Mouse (Mus musculus): ENCODE data around the gene Grin2d.

Grin2d gene

DNA sequence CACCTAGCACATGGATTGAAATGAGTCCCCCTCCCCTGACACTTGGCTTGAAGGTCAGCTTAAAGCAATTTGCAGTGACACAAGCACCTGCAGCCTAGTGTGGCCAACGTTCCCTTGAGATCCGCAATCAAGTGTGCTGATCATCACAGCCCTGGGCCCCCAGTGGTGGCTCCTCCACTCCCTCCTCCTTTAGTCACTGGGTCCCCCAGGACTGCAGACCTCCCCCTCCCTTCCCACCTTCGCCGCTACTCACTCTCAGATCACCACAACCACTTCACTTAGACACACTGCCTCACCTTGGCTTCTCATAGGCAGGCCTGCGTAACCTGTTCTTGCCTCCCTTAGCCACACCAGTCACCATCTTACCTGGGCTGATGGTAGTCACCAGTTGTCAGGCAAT, 72.2 kb downstream of the Grin2d start:
- DNase-seq (ENCODE audit: low spot score) = no peak

DNA sequence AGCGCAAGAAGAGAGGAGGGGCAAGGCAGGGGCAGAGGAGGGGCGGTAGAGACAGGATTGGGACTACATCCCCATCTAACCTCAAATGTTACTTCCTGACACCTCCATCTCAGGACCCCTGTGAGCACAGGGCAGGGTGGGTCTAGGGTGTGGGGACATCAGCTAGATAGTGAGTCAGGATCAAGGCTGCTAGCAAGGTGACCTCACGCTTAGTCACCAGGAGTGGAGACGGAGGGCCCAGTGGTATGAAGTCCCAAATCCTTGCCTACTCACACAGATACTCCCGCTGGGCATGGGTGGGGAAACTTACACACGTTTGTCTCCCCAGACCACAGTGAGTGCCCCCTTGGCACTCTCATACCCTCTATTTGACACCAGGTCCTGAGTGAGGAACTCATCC, 75.6 kb downstream of the Grin2d start:
- no peak for DNase-seq (ENCODE audit: low spot score)

DNA sequence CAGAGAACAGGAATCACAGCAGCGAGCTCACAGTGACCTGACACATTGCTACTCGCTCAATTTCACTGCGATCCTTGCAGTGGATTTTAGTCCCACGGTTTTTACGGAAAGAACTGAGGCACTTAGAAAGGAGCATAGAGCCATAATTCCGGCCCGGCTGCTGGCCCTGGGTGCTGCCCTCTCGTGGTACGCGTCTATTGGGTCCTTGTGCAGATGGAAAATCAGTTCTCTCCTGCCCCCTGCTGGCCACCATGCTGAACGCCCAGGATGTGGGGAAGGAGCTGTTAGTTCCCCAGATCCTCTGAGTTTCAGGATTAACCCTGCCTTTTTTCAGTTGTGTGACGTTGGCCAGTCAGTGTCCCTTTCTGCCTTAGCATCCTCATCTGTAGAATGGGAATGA, 76.8 kb downstream of the Grin2d start:
- DNase-seq (ENCODE audit: low spot score) = peak; percentile 82

DNA sequence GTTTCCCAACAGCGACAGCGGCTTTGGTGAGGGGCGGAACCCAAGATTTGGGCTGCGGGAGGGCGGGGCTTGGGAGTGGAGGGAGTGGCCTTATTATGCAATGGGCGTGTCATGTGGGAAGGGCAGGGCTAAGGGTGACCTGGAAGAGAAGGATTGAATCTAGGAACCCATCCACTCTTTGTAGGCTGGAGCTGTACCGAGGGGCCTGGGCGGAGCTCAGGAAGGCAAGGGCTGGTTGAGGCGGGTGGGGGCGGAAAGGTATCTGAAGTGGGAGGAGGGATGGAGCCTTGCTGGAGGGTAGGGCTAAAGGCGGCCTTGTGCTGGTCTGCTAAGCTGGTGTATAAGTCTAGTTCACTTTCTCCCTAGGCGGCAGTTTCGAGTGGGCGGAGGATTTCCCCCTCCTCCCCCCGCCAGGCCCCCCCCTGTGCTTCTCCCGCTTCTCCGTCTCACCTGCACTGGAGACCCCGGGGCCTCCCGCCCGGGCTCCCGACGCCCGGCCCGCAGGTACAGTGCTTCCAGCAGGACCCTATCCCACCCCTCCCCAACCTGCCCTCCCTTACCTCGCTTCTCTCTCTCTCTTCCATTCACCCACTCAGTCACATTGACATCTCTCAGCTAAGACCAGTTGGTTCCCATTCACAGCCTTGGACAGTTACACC, 77.5 kb downstream of the Grin2d start:
- DNase-seq (ENCODE audit: low spot score) = no peak

DNA sequence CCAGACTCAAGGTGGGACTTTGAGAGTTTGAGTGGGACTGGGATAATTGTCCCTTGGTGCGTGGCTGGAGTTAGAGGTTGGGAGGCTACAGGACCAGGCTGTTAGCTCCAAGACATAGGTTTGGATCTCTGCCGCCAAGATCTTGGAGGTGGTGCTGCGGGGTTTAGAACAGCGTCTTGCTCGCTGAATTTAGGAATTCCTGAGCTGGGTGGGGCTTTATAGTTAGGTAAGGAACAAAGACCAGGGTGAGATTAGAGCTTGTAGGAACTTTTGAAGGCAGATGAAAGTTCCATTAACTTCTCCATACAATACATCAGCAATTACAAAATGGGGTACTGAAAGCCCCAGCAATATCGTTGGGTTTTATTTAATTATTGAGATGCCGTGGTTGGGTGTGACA, 78.2 kb downstream of the Grin2d start:
- DNase-seq (ENCODE audit: low spot score) = no peak

DNA sequence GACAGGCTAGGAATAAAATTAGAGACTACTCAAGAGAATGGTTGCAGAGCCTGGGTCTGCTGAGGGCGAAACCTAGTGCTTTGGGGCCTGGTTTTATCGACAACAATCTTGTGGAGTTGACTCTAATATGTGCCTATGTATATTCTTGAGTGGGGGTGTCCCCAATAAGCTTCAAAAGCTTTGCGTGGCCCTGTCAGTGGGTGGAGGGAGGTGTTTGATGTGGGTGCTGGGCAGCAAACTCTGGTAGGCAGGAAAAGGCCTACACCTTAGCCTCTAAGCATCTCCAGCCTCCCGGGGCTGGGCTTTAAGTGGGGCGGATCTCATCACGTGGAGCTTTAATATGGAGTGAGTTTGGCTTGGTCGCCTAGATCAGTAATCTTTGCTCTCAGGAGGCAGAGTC, 79.2 kb downstream of the Grin2d start:
- DNase-seq (ENCODE audit: low spot score) = no peak

DNA sequence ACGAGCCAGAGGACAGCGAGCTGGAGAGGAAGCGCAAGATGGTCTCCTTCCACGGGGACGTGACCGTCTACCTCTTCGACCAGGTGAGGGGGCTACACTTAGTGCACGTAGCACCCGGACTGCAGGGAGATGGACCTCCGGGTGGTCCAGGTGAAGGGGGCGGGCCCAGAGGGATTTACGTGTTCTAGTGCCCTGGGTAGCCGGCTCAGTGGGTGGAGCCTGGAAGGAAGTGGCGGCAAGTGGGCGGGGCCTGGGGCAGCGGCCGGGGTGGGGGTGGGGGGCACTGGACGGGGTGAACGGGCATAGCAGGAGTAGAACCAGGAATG, 79.7 kb downstream of the Grin2d start:
- no peak for DNase-seq (ENCODE audit: low spot score)

DNA sequence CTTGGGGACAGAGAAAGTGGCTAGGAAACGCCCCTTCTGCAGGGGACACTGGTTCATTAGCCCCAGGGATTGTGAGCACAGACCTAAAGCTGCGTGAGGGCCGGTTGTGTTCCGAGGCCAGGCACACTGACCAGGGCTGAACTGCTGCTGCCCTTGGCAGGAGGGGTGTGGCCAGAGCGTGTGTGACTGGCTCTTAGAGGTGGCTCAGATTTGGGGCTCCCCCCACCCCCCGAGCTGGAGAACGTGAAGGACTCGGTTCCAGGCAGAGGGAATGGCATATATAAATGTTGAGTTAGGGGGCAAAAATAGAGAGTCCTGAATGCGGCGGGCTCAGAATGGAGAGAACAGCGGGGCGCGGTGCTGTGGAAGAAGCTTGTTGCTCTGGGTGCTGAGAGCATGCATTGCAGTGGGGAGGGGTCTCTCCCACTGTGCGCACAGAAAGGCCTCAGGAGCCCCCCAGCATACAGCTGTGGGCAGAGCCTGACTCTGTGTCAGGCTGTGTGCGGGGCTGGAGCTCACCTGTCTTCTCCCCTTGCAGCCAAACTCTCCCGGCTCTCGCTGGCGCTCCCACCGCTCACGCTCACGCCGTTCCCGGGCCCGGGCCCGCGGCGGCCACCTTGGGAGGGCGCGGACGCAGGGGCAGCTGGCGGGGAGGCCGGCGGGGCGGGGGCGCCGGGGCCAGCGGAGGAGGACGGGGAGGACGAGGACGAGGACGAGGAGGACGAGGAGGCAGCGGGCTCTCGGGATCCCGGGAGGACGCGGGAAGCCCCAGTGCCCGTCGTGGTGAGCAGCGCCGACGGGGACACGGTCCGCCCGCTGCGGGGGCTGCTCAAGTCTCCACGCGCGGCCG, 80.3 kb downstream of the Grin2d start:
- DNase-seq (ENCODE audit: low spot score) = no peak

DNA sequence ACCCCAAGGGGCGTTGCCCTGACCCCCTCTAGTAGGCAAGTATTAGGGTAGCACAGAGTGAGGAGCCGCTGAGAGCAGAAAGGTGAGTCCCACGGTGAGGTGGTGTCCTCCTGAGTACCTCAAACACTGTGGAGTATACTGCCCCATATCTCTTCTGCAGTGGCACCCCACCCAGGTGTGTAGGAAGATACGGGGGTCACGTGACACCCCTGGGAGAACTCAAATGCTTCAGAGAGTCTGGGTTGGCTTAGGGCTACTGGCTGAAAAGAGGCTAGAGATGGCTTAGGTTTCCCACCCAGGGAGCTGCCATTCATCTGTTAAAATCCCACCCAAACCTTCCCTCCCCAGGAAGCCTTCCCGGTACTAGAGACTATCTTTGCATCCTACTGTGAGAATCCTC, 81.2 kb downstream of the Grin2d start:
- no peak for DNase-seq (ENCODE audit: low spot score)

DNA sequence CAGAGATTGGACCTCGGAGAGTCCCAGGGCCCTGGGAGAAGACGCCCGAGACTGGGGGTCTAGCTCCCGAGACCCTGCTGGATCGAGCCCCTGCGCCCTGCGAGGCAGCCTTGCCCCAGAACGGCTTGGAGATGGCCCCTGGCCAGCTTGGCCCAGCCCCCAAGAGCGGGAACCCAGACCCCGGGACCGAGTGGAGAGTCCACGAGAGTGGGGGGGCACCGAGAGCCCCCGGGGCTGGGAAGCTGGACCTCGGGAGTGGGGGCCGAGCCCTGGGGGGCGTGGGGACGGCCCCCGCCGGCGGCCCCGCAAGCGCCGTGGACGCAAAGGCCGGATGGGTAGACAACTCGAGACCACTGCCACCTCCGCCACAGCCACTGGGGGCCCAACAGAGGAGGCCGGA, 83.2 kb downstream of the Grin2d start:
- no peak for DNase-seq (ENCODE audit: low spot score)

DNA sequence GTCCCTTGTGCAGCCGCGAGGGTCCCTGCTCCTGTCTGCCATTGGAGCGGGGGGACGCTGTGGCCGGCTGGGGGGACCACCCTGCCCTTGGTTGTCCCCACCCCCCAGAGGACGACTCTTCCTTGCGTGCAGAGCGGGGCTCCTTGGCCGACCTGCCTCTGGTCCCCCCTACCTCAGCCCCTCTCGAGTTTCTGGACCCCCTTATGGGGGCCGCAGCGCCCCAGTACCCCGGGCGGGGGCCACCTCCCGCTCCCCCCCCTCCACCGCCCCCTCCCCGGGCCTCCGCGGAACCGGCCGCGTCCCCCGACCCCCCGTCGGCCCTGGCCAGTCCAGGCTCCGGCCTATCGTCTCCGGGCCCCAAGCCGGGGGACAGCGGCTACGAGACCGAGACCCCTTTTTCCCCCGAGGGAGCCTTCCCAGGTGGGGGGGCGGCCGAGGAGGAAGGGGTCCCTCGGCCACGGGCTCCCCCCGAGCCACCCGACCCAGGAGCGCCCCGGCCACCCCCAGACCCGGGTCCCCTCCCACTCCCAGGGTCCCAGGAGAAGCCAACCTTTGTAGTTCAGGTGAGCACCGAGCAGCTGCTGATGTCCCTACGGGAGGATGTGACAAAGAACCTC, 84.1 kb downstream of the Grin2d start:
- no peak for DNase-seq (ENCODE audit: low spot score)

DNA sequence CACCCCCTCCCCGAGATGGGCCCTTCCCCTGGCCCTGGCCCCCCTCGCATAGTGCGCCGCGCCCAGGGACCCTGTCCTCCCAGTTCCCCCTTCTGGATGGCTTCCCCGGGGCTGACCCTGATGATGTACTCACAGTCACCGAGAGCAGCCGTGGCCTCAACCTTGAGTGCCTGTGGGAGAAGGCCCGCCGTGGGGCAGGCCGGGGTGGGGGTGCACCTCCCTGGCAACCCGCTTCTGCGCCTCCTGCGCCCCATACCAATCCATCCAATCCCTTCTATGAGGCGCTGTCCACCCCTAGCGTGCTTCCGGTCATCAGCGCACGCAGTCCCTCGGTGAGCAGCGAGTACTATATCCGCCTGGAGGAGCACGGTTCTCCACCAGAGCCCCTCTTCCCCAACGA, 84.9 kb downstream of the Grin2d start:
- no peak for DNase-seq (ENCODE audit: low spot score)

DNA sequence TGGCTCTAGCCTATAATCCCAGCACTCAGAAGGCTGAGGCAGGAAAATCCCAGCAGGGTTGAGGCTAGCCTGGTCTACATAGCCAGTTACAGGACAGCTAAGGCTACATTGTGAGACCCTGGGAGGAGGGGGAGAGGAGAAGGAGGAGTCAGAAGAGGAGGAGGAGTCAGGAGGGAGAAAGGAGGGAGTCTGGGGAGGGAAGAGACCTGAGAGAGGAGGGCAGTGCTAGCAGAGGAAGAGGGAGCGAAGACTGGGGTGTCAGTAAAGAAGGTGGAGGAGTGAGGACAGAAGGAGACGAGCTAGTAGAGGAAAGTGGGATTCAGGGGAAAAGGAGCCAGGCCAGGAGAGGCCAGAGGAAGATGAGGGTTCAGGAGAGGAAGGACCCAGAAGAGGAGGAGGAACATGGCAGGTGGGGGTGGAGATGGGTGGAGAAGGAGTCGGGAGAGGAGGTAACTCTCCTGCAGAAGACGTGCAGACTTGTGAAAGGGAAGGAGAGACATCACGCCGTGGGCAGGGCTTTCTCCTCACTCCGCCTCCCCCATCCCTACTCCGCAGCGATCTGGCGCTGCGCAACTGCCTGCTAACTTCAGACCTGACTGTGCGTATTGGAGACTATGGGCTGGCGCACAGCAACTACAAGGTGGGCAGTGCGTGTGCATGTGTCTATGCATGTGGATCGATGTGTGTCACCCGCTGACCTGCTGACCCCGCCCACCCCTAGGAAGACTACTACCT, 86.3 kb downstream of the Grin2d start:
- no peak for DNase-seq (ENCODE audit: low spot score)

DNA sequence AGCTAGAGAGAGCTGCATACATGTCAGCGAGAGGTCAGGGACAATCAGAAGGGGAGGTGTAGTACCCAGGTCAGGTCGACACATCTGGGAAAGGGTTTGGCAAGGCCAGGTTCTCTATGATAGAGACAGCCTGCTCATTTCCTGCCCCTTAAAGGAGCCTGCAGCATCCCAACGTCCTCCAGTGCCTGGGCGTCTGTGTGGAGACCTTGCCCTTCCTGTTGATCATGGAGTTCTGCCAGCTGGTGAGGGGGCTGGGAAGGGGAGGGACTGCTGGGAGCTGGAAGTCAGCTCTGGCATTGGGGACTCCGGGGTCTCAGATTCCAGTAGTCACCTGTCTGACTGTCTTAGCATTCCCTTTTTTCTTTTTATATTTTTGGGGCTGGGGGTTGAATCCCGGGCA, 87.5 kb downstream of the Grin2d start:
- no peak for DNase-seq (ENCODE audit: low spot score)

DNA sequence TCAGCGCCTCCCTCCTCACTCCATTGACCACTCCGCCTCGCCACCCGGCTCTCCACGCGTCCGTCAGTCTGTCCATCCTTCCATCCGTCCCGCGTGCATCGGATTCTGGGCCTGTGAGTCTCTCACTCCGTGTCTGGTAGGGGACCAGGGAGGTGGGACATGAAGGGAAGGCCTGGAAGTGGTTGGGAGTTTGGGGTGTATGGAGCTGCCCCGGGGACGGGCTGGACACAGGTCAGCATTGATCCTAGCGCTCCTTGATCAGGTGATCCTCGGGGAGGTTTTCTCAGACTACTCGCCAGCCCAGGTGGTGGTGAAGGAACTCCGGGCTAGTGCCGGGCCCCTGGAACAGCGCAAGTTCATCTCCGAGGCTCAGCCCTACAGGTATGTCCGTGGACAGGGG, 90.5 kb downstream of the Grin2d start:
- no peak for DNase-seq (ENCODE audit: low spot score)

DNA sequence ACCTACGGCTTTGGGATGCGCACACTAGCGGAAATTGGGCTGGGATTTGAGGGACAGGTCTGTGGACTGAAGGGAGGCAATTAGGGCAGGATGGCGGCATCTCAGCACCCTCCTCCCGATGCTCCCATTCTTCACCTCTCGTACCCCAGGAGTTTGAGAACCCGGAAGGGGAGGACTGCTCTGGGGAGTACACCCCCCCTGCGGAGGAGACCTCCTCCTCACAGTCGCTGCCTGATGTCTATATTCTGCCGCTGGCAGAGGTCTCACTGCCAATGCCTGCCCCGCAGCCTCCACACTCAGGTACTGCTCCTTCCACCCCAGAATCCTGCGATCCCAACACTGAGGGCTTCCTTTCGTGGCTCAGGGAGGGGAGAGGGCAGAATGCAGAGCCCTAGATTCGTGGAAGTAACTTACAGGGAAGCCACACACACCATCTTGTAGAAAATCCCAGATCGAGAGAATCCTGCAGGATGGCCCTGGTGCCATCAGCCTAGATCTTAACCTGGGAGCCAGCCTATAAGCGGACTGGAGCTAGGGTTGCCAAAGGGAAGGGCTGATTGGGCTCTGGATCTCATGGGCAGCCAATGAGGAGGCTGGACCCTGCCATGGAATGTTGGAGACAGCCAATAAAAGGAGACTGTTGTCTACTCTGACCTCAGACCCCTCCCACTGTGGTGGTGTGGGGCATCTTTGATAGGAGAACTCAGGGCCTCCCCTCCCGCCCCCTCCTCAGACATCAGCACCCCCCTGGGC, 91.3 kb downstream of the Grin2d start:
- no peak for DNase-seq (ENCODE audit: low spot score)

DNA sequence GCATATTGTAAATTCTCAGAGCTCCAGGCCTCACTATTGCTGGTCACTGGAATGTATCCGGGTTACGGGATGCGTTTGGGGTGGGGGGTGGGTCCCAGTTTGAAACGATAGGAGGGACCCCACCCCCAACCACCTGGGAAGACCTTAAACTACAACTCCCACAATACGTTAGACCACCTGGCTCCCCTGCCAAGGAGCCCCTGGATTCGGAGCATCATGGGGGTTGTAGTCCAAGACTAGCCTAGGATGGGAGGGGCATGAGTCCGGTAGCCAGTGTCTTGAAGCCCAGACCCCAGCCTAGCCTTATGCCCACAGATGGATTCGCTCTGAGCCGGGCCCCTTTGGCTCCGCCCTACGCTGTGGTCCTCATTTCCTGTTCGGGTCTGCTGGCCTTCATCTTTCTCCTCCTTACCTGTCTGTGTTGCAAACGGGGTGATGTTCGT, 92.0 kb downstream of the Grin2d start:
- DNase-seq (ENCODE audit: low spot score) = no peak

DNA sequence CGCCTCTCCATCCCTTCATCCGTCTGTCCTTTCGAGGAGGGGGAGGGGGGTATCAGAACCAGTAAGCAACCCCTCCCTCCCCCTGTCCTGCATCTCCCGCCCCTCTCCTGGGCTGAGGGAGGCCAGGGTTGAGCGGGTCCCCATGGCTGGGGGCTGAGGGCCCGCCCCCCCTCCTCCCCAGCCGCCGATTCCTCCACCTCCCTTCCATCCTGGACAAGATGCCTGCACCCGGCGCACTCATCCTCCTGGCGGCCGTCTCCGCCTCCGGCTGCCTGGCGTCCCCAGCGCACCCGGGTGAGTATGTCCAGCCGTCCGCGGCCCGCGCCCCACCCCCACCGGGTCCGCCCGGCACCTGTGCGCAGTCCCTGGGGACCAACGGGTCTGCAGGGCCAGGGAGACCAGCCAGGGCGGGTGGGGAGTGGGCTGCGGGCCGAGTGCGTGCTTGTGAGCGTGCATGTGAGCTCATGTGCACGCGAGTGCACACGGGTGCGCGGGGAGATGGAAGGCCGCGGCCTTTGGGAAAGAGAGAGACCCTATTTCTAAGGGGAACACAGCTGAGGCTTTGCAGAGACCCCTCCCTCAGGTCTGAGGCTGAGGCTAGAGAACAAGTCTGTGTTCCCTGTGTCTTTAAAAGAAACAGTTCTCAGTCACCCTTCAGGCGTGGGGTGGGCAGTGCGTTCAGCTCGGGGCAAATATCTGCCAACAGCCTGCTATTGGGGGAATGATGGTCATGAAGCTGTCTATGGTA, 92.6 kb downstream of the Grin2d start:
- DNase-seq (ENCODE audit: low spot score) = no peak

DNA sequence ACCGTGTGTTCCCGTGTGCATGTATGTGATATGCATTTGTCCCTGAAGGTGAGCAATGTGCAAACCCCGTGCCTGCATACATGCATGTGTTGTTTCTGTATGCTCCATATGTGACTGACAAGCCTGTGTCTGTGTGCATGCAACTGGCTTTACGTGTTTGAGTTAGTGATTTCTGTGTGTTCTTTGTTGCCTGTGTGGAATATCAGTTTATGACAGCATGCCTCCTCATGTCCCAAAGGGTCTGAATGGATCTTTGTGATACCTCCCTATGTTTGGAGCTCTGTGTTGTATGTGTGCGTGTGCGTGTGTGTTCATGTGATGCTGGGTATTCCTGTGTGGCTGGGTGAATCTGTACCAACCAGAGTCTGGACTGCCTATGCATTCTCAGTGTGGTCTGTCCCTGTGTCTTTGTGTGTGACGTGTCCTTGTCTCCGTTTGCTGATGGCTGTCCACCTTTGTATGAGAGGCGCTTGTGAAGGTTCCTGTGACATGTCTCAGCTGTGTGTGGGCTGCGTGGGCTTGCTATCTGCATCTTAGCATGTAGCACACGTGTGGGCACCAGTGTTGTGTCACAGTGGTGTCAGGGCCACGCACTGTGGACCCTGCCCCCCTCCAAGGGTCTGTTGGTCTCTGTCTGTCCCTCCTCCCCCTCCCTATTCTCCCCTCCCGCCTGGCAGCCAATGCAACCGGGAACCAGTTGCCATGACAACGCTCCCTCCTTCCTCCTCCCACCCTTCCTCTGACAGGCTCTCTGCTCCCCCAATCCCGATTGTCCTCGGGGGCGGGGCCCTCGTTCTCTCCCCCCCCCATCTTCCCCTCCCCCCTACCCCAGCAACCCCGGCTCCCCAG, 93.4 kb downstream of the Grin2d start, which contains the start of gene Sult2b1:
Gene Sult2b1 (minus strand): TSS at position 146 of the 849 bp plus-strand sequence.
- DNase-seq (ENCODE audit: low spot score) = no peak

DNA sequence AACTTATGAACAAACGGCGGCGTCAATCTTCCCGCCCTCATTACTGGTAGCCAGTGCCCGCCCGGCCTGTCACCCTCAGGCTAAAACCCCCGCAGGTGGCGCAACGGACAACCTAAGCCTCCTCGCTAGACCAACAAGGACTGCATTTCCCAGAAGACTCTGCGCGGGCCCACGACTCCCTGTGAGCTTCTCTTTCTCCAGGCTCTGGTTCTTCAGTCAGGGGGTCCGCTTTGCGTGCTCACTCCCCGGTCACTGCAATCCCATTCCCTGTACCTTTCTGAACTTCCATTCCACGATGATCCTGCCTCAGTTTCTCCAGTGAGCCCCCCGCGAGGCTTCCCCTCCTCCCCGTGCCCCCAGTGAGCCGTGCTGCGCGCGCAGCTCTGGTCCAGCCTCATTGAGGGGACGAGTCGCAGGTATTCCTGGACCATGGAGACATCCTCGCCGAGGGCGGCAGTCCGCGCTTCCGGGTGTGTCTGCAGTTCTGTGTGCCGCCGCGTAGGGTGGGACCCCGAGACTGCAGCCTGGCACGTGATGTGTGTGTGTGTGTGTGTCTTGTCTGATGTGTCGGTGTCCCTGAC, 94.6 kb downstream of the Grin2d start, which contains the start of gene Lmtk3:
Gene Lmtk3 (plus strand): TSS at position 228 of the 581 bp plus-strand sequence.
- DNase-seq (ENCODE audit: low spot score) = no peak

All from ovary, postnatal 10 days (tissue).